Mouse (Mus musculus) neural tube, embryonic 15.5 days (tissue): Measurements from ENCODE around the gene Ntn4. TPM values are rescaled to one million over a fixed set of nuclear protein-coding genes. Genes with fewer than 3 reads are reported as not detected.

ENCODE experiments used
- ATAC-seq: fragments of 200-750 bp; cut with Nextera tagmentation; 2 replicates; pipeline ENCODE4 v1.8.0; 2017; ENCODE audit warnings: mild to moderate bottlenecking, moderate TSS enrichment, moderate library complexity; ENCODE audit not compliant: low FRiP score
- H3K27ac ChIP-seq: fragments of 300-500 bp; sonication (generic); replicated peaks from 2 replicates; pipeline ENCODE4 v1.5.1; 2015; ENCODE audit warnings: mild to moderate bottlenecking, inconsistent platforms
- H3K27me3 ChIP-seq: fragments of 300-500 bp; sonication (generic); replicated peaks from 2 replicates; pipeline ENCODE4 v1.6.1; 2015; ENCODE audit warnings: inconsistent platforms
- H3K36me3 ChIP-seq: fragments of 300-500 bp; sonication (generic); 2 replicates; pipeline ENCODE4 v1.6.1; 2015; ENCODE audit warnings: inconsistent platforms
- H3K4me1 ChIP-seq: fragments of 300-500 bp; sonication (generic); 2 replicates; pipeline ENCODE4 v1.6.1; 2015; ENCODE audit warnings: inconsistent platforms
- H3K4me2 ChIP-seq: fragments of 300-500 bp; sonication (generic); 2 replicates; pipeline ENCODE4 v1.6.1; 2015; ENCODE audit warnings: inconsistent platforms, mild to moderate bottlenecking, moderate library complexity
- H3K4me3 ChIP-seq: fragments of 300-500 bp; sonication (generic); replicated peaks from 2 replicates; pipeline ENCODE4 v1.5.1; 2015; ENCODE audit warnings: mild to moderate bottlenecking, inconsistent platforms
- H3K9ac ChIP-seq: fragments of 300-500 bp; sonication (generic); replicated peaks from 2 replicates; pipeline ENCODE4 v1.6.1; 2015; ENCODE audit warnings: mild to moderate bottlenecking, inconsistent platforms
- H3K9me3 ChIP-seq: fragments of 300-500 bp; sonication (generic); replicated peaks from 2 replicates; pipeline ENCODE4 v1.6.1; 2016; ENCODE audit warnings: inconsistent platforms
- WGBS: fragments of 180-500 bp; shearing (Covaris S2); methylation state at CpG from one replicate; pipeline ENCODE4 v1.1.7; 2015; ENCODE audit warnings: mixed read lengths; 5-methylcytosine and 5-hydroxymethylcytosine counted together
- polyA plus RNA-seq: library from polyadenylated mRNA; unstranded; fragments of >200 nt; fragmentation: Nextera tagmentation; extraction: Ambion mirVana; gene quantifications from 2 replicates; pipeline ENCODE4 v1.2.1, GENCODE M21; 2015

Gene Ntn4
- polyA plus RNA-seq, 1 experiment from 2014 or later = 0.59 TPM

DNA sequence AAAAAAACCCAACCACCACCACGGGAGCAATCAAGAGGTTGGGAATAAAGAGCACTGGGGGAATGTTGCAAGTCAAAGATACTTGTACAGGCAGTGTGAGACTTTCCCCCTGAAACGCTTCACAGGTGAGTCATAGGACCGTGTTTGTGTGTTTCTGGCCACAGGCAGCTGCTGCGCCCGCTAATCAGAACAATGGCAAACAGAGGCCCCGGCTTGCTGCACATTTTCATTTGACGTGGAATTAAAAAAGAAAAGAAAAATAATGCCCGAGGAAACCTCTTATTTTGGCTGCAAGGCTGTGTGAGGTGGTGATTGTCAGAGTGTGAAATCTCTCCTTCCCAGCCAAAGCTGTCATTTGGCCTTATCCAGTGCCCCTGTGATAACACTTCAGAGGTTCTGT lies 2.4 kb downstream of the Ntn4 start:
- 49% methylated on average over 8 of the region's 8 CpGs for WGBS
- H3K4me3 ChIP-seq = peak overlapping the region; percentile 80; the same call in 1 of the 2 replicates
- ATAC-seq = no peak
- H3K4me2 ChIP-seq = peak overlapping the region; percentile 98
- H3K27ac ChIP-seq = no peak overlapping the region
- H3K4me1 ChIP-seq = peaks cover 32% of the 10 kb centered on the region
- H3K9ac ChIP-seq = no peak overlapping the region
- 0 out of 2 replicates have a peak, but pooled peaks cover 2% of the 10 kb centered on the region for H3K27me3 ChIP-seq
- no peaks in the 10 kb centered on the region for H3K36me3 ChIP-seq
- H3K9me3 ChIP-seq = no peaks in the 10 kb centered on the region

DNA sequence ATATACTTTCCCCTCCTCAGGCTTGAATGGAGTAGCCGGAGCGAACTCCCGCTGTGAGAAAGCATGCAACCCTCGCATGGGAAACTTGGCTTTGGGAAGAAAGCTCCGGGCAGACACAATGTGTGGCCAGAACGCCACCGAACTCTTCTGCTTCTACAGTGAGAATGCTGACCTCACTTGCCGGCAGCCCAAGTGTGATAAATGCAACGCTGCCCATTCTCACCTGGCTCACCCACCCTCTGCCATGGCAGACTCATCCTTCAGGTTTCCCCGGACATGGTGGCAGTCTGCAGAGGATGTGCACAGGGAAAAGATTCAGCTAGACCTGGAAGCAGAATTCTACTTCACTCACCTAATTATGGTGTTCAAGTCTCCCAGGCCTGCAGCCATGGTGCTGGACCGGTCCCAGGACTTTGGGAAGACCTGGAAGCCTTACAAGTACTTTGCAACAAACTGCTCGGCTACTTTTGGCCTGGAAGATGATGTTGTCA lies 4.0 kb downstream of the Ntn4 start:
- ATAC-seq = no peak
- H3K4me2 ChIP-seq = no peak overlapping the region
- WGBS = 72% methylated on average over 12 of the region's 12 CpGs

DNA sequence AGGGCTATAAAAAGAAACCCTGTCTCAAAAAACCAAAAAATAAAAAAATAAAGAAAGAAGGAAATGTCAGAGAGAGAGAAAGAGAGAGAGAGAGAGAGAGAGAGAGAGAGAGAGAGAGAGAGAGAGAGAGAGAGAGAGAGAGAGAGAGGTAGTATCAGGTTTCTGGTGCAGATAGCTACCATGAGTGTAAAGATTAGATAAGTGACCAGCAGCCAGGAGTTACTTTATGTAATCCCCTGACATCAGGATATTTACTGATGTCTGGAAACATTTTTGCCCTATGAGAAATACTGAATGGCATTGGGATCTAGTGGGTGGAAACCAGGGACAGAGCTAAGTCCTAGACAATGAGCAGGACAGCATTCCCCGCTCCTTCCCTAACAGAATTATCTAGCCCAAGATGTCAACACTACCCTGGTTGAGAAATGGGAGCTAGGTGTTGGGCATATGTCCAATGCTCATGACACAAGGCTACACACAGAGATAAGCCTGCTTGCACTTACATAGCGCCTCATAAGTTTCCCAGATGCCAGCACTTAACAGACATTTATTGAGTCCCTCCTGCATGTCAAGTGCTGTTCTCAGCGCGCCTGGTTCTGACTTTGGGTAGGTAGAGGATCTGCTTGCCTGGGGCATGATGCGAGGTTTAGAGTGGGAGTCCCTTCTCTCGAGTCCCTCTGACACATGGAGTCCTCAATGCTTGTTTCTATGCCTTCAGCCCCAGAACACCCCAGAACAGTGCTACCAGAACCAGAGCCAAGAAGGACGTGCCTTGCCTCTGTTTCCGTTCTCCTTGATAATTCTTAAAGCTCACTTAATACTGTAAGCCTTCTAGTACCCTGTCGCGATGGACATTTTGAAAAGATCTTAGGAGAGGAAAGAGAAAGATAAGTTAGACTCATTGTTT lies 7.4 kb downstream of the Ntn4 start:
- no peak overlapping the region for H3K4me2 ChIP-seq
- no peaks in the 10 kb centered on the region for H3K27me3 ChIP-seq
- 92% methylated on average over 10 of the region's 10 CpGs for WGBS

More for the DNA sequence above, 4.0 kb downstream of the Ntn4 start:
- H3K4me1 ChIP-seq = peaks cover 31% of the 10 kb centered on the region
- H3K36me3 ChIP-seq = no peaks in the 10 kb centered on the region
- H3K9me3 ChIP-seq = no peaks in the 10 kb centered on the region
- no peak overlapping the region for H3K27ac ChIP-seq
- no peak overlapping the region for H3K9ac ChIP-seq
- no peak overlapping the region for H3K4me3 ChIP-seq
- no peaks in the 10 kb centered on the region for H3K27me3 ChIP-seq

GRCm38 (mm10) chr10:93648598-93649102 lies 8.2 kb downstream of the Ntn4 start:
- no peak overlapping the region for H3K4me2 ChIP-seq
- no peak for ATAC-seq
- no peak overlapping the region for H3K9ac ChIP-seq
- H3K27ac ChIP-seq = no peak overlapping the region
- 90% methylated on average over 8 of the region's 8 CpGs for WGBS
- H3K36me3 ChIP-seq = no peaks in the 10 kb centered on the region
- 0 out of 2 replicates have a peak, but pooled peaks cover 3% of the 10 kb centered on the region for H3K4me1 ChIP-seq
- no peaks in the 10 kb centered on the region for H3K9me3 ChIP-seq
- no peak overlapping the region for H3K4me3 ChIP-seq
- no peaks in the 10 kb centered on the region for H3K27me3 ChIP-seq

More for the DNA sequence above, 7.4 kb downstream of the Ntn4 start:
- no peak overlapping the region for H3K4me3 ChIP-seq
- no peaks in the 10 kb centered on the region for H3K36me3 ChIP-seq
- H3K9me3 ChIP-seq = no peaks in the 10 kb centered on the region
- no peak overlapping the region for H3K27ac ChIP-seq
- ATAC-seq = no peak
- H3K4me1 ChIP-seq = peaks cover 5% of the 10 kb centered on the region
- no peak overlapping the region for H3K9ac ChIP-seq

GRCm38 (mm10) chr10:93649127-93649526 lies 8.6 kb downstream of the Ntn4 start:
- no peaks in the 10 kb centered on the region for H3K36me3 ChIP-seq
- H3K27me3 ChIP-seq = no peaks in the 10 kb centered on the region
- no peak overlapping the region for H3K9ac ChIP-seq
- H3K4me1 ChIP-seq = 0 out of 2 replicates have a peak, but pooled peaks cover 3% of the 10 kb centered on the region
- H3K9me3 ChIP-seq = no peaks in the 10 kb centered on the region
- H3K4me3 ChIP-seq = no peak overlapping the region
- WGBS = 87% methylated on average over 5 of the region's 5 CpGs
- H3K4me2 ChIP-seq = no peak overlapping the region
- no peak for ATAC-seq
- H3K27ac ChIP-seq = no peak overlapping the region

DNA sequence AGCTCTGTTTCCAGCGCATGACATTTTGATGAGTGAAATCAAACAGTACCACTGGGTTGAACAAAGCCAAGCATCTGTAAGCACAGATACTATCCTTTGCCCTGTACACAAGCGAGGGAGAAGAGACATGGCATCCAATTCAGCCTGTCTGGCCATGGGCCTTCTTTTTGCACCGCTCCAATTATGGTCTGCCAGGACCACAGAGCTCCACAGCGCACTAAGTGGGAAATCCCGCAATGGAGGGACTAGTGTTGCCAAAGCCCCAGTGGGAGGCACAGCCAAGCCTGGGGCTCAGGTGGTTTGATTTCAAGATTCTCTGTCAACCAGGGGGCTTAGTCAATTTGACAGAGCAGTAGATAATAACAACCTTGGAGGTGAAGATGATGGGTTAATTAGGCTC lies 9.1 kb downstream of the Ntn4 start:
- Histone ChIP-seq H3K36me3 (no peaks in the 10 kb centered on the region), H3K4me3 (no peak overlapping the region), H3K4me2 (no peak overlapping the region), H3K27ac (no peak overlapping the region), H3K9ac (no peak overlapping the region), H3K4me1 (0 out of 2 replicates have a peak, but pooled peaks cover 2% of the 10 kb centered on the region), H3K9me3 (no peaks in the 10 kb centered on the region), H3K27me3 (no peaks in the 10 kb centered on the region)
- ATAC-seq = no peak
- 85% methylated on average over 5 of the region's 5 CpGs for WGBS

DNA sequence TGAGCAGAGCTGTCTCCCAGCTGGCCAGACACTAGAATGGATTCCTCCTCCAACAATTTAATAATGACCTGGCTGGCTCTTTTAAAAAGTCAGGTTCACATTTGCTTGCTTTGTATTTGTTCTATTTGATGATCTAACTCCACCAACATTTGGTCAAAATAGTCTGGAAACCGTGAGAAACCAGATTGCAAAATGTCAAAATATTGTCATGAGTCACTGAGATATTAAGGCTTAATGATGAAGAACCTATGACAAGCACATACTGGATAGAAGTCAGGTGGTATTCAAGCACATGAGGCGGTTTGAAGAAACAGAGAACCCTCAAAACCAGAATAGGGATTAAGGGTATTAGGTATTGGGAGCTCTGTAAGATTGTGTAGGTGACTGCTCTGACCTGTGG lies 12.8 kb downstream of the Ntn4 start:
- no peaks in the 10 kb centered on the region for H3K9me3 ChIP-seq
- H3K27ac ChIP-seq = no peak overlapping the region
- 85% methylated on average over 2 of the region's 2 CpGs for WGBS
- ATAC-seq = no peak
- H3K4me1 ChIP-seq = no peaks in the 10 kb centered on the region
- H3K27me3 ChIP-seq = no peaks in the 10 kb centered on the region
- no peaks in the 10 kb centered on the region for H3K36me3 ChIP-seq
- no peak overlapping the region for H3K9ac ChIP-seq
- no peak overlapping the region for H3K4me2 ChIP-seq
- H3K4me3 ChIP-seq = no peak overlapping the region

GRCm38 (mm10) chr10:93655428-93655827 lies 14.9 kb downstream of the Ntn4 start:
- 82% methylated on average over 15 of the region's 15 CpGs for WGBS
- H3K9me3 ChIP-seq = no peaks in the 10 kb centered on the region
- ATAC-seq = no peak

GRCm38 (mm10) chr10:93659792-93660191 lies 19.3 kb downstream of the Ntn4 start:
- Histone ChIP-seq H3K27me3 (no peaks in the 10 kb centered on the region), H3K4me1 (no peaks in the 10 kb centered on the region), H3K9ac (no peak overlapping the region), H3K36me3 (no peaks in the 10 kb centered on the region), H3K9me3 (no peaks in the 10 kb centered on the region), H3K27ac (no peak overlapping the region), H3K4me2 (no peak overlapping the region), H3K4me3 (no peak overlapping the region)
- 91% methylated on average over 1 of the region's 1 CpGs for WGBS
- no peak for ATAC-seq

More at GRCm38 (mm10) chr10:93655428-93655827, 14.9 kb downstream of the Ntn4 start:
- no peak overlapping the region for H3K4me2 ChIP-seq
- H3K4me1 ChIP-seq = no peaks in the 10 kb centered on the region
- H3K36me3 ChIP-seq = no peaks in the 10 kb centered on the region
- no peak overlapping the region for H3K4me3 ChIP-seq
- H3K27me3 ChIP-seq = no peaks in the 10 kb centered on the region
- H3K27ac ChIP-seq = no peak overlapping the region
- no peak overlapping the region for H3K9ac ChIP-seq

DNA sequence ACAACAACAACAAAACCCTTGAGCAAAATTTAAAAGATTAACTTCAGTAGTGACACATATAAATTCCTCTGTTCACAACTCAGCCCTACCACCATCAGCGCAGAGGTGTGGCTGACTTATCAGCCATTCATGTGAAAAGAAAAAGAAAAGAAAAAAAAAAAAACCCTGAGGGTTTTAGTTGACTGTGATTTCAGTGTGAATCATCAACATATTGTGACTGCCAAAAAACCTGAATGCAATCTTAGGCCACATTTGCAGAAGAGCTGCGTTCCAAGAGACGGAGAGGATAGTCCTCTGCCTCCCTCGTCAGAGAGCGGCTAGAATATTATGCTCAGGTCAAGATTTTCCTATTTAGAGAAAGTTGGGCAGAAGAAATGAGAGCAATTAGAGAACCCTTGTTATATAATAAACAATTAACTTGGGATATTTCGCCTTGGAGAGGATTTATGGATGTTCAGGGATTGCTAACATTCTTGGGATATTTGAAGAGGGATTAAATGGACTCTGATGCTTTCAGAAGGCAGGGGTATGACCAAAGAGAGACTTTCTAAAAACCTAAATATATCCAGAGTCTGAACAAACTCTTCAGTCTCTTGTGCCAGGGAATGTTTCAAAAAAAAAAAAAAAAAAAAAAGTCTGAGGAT lies 21.0 kb downstream of the Ntn4 start:
- no peaks in the 10 kb centered on the region for H3K9me3 ChIP-seq
- WGBS = 86% methylated on average over 6 of the region's 6 CpGs
- H3K9ac ChIP-seq = no peak overlapping the region
- no peak overlapping the region for H3K4me3 ChIP-seq
- H3K4me1 ChIP-seq = no peaks in the 10 kb centered on the region
- no peaks in the 10 kb centered on the region for H3K36me3 ChIP-seq
- H3K27me3 ChIP-seq = no peaks in the 10 kb centered on the region
- H3K4me2 ChIP-seq = no peak overlapping the region
- ATAC-seq = no peak
- H3K27ac ChIP-seq = no peak overlapping the region

DNA sequence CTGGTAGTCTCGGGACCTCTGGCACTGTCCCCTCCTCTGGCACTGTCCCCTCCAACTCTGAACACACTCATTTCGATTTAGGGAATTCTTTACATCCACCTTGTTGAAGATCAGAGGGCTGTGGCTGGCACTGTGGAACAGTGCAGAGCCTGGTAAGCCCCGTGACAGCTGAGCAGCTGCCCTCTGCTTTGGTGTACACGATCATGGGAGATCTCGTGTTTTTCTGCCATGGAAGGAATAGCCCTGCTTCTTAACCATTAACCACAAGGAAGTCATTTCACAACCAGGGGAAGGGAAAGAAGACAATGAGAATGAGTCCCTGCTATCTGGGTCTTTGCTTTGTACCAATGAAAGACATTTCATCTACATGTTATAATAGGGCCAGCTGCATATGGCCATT lies 21.5 kb downstream of the Ntn4 start:
- 82% methylated on average over 5 of the region's 5 CpGs for WGBS
- Histone ChIP-seq H3K27ac (no peak overlapping the region), H3K4me1 (no peaks in the 10 kb centered on the region), H3K9ac (no peak overlapping the region), H3K9me3 (no peaks in the 10 kb centered on the region), H3K27me3 (no peaks in the 10 kb centered on the region), H3K4me3 (no peak overlapping the region), H3K36me3 (no peaks in the 10 kb centered on the region), H3K4me2 (no peak overlapping the region)
- ATAC-seq = no peak
